Mouse (Mus musculus) testis, postnatal 10 days (tissue): ENCODE measurements around the gene Tsnaxip1.

Experiments used
- DNase-seq: peaks from one replicate; pipeline ENCODE4 v3.0.0; 2021; ENCODE audit warnings: low spot score

Gene Tsnaxip1

GRCm38 (mm10) chr8:105826861-105827848 lies at the start of gene Tsnaxip1, which contains the start of gene Ranbp10:
Gene Tsnaxip1, plus strand, starts transcription at chr8:105827731.
Gene Ranbp10, minus strand, starts transcription at chr8:105827350.
- peak; percentile 95 for DNase-seq

DNA sequence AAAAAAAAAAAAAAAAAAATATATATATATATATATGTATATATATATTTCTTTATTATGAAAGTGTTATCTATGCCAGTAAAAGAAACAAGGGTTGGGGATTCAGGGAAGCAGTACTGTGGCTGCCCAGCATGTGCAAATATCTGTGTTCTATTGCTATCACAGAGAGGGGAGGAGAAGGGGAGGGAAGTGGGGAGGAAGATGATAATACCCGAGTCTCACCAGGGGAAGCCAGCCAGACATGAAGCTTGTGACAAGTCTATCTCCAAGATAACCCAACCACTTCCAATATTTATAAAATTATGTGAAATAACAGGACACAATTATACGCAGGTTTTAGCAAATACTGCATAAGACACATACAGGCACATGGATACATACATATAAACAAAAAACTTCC lies 49.7 kb upstream of the Tsnaxip1 start:
- DNase-seq, result no peak

GRCm38 (mm10) chr8:105780298-105780697 lies 47.2 kb upstream of the Tsnaxip1 start:
- DNase-seq, result no peak

DNA sequence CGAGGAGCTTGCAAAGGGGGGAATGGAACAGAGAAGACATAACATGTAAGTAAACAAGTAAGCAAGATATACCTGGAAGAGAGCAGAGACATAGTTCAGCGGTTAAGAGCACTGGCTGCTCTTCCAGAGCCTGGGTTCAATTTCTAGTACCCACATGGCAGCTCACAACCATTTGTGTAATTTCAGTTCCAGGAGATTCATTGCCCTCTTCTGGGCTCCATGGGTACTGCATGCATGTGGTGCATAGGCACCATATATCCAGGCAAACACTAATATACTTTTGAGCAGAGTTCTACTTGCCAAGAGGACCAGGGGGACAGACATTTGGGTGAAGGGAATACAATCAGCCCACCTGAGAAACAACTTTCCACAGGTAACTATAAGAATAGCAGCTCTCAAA lies 39.3 kb upstream of the Tsnaxip1 start:
- peak; percentile 74 for DNase-seq

DNA sequence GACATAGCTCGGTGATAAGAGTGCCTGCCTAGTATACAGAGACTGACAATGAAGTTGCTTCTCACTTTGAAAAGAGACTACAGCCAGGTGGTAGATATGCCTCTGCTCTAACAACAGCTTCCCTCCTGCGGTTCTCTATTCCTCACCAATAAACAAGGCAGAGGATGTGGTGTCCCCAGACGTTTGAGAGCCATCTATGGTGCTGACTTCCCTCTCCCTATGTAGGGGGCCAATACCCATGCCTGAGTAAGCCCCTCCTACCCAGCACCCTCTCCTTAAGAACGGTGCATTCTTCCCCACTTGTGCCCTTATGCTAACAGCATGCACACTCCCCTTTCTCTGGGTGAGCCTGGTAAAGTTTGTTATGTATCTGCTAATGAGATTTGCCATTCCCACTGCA lies 38.6 kb upstream of the Tsnaxip1 start:
- DNase-seq, result no peak

GRCm38 (mm10) chr8:105789626-105790025 lies 37.9 kb upstream of the Tsnaxip1 start:
- no peak for DNase-seq

DNA sequence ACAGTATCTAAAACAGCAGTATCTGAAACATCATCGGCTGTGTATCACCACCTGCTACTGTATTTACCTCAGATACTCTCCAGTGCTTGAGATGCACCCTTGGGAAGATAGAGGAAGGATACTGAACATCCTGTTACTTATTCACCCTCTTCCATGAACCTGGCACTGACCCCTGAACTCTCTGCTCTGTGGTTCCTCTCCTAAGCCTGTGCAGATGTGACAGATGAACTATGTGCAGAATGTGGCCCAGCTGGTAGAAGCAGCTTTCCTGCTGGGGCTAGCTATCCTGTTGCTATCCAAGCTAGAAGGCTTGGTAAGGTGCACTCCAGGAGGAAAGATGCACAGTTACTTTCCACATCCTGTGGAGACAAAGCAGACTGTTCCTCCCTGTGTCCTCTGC lies 34.2 kb upstream of the Tsnaxip1 start:
- no peak for DNase-seq

- no peak for DNase-seq
Measured at GRCm38 (mm10) chr8:105794009-105794598, 33.4 kb upstream of the Tsnaxip1 start.

DNA sequence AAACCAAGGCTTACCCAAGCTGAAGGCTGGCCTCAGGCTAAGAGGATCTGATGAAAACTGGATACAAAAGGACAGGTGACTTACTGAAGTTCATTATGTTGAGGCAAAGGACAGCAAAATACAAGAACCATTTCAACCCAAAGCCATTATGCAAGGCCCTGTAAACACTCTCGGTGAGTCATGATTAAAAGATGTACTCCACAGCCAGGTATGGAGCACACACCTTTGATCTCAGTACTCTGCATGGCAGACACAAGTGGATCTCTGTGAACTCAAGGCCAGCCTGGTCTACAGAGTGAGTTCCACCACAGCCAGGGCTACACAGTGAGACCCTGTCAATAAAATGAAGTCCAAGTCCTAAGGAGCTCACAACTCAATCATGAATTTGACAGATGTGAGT lies 31.7 kb upstream of the Tsnaxip1 start:
- no peak for DNase-seq

DNA sequence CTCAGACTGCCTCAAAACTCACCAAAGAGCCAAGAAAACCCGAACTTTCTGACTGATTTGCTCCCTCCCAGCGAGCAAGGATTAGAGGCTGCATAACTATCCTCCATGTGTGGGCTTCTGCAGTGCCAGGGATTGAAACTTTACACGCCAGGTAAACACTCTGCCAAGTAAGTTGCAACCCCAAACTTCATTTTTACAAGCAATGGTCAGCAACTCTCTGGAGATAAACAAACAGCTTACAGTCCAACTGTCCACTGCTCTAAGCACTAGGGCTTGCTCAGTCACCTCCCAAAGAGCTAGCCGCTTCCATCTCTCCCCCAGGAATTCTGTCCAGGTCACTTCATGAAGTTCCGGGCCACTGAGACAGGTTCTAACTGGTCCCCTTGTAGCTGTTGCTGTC lies 29.1 kb upstream of the Tsnaxip1 start:
- DNase-seq, result no peak

- peak; percentile 82 for DNase-seq
Measured at GRCm38 (mm10) chr8:105799091-105799812, 28.3 kb upstream of the Tsnaxip1 start.

GRCm38 (mm10) chr8:105801153-105801904 lies 26.2 kb upstream of the Tsnaxip1 start:
- DNase-seq, result no peak

GRCm38 (mm10) chr8:105804797-105805196 lies 22.7 kb upstream of the Tsnaxip1 start:
- DNase-seq, result no peak

DNA sequence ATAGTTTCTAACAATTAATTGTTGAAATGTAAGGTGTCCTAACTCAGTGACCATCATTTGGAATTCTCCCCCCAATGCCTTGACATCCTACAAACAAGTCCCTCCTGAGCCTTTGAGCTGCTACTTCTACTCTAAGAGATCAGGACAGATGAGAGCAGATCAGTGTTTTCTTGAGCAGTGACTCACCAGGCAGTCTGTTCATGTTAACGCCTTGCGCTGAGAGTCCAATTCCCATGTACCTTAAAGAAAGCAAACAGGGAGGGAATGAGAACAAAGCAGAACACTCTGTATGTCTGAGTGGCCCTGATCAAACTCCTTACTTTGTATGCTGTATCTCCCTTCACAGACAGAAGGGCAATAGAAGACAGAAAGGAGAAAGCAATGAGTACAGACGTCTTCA lies 22.2 kb upstream of the Tsnaxip1 start:
- no peak for DNase-seq

DNA sequence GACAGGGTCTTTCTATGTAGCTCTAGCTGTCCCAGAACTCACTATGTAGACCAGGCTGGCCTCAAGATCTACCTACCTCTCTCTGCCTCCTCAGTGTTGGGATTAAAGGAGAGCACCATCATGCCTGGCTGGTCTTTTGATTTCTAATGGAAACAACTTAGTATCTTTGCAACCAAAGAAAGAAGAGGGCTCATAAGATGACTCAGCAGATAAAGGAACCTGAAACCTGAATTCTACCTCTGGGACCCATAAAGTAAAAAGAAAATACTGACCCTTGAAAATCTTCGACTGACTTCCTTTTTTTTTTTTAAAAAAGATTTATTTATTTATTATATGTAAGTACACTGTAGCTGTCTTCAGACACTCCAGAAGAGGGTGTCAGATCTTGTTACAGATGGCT lies 21.6 kb upstream of the Tsnaxip1 start:
- no peak for DNase-seq

DNA sequence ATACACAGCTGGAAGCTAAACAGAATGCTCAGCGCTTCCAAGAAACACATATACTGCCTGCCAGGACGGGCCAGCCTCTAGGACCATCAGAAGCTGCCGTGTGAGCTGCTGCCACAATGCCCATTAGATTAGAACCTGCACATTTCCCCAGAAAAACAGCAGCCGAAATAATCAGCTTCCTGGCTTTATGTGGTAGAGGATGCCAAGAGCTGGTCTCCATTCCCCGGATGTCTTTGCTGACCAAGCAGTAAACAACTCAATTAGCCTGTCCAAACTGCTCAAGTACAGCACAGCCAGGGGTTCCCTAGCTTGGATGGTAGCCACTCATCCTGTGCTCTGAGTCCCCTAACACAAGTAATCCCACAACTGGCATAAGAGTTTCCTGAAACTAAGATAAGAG lies 19.8 kb upstream of the Tsnaxip1 start:
- DNase-seq, result no peak

- DNase-seq, result no peak
Measured at GRCm38 (mm10) chr8:105808480-105808879, 19.1 kb upstream of the Tsnaxip1 start.

DNA sequence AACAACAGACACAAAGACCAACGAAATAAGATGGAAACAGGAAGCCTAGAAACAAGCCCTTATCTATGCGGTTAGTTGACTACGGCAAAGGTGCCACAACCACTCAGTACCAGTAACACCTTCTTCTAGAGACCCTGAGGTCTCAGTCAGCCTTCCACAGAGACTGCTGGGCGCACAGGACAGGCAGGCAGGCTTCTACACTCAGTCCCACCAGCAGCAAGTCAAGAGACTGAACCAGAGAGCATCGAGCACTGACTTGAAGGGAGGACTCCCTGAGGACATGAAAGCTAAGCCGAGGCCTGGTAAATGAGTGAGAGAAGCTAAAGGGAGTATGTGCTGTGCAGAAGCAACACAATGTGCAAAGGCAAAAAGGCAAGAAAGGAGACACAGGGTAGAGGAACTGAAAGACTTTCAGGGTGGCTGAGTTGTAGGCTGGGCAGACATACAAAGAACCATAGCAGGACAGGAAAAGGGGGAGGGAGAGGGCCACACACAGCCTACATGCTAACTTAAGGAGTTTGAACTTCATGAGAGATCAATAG lies 17.2 kb upstream of the Tsnaxip1 start:
- DNase-seq, result no peak

- no peak for DNase-seq
Measured at GRCm38 (mm10) chr8:105811061-105811460, 16.5 kb upstream of the Tsnaxip1 start.

DNA sequence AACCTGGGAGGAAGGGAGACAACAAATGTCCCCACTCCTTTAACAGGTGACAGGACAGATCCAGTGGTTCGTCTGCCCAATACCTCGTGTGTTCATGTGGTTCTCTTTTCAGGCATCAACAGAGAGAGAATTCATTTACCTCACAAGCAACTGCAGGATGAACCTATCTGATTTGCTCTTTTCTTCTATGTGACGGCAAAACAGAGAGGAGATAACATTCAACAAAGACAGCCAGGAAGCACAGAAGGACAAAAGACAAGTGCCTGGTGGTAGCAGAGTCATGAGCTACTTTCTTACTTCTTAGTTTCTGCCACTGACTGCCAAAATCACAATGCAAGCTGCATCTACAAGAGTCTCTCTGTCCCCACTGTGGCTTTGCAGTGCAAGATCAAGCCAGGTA lies 16.0 kb upstream of the Tsnaxip1 start:
- no peak for DNase-seq

DNA sequence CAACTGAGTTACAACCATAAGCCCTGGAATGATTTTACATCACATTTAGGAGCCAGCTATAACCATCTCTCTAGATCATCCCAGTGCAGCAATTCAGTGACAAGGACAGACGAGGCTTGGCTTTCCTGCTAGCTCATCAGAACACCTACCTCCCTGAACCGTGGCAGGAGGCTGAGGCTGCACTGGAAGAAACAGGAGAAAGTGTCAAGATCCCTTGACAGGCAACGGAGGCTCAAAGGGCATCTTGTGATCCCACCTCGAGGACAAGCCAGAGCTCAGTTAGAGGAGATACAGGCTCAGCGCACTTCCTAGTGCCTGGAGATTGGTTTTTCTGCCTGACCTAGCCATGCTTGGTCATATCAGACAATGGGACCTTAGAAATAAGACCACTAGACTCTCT lies 15.0 kb upstream of the Tsnaxip1 start:
- no peak for DNase-seq

DNA sequence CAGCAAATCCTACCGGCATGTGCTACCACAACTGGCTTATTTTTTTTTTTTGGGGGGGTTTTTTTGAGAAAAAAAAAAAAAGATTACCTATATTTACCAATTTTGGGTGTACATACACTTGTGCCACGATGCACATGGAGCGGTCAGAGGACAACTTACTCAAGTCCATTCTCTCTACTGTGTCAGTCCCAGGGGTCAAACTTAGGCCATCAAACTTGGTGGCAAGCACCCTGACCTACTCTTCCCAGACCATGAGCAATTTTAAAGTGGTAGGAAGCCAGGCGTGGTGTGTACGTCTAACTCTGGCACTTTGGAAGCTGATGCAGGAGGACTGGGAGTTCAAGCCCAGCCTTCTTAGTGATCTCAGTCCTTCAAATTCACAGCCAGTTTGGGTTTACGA lies 14.3 kb upstream of the Tsnaxip1 start:
- no peak for DNase-seq
